Mouse (Mus musculus): ENCODE measurements around the gene Tyw1. TPM values are rescaled to one million over a fixed set of nuclear protein-coding genes. Genes with fewer than 3 reads are reported as not detected.
"Not testable (repeated sequence)": the region's sequence is repeated elsewhere in the genome, so short reads cannot be mapped to it uniquely, and the experiment has no call there.

Tyw1 gene
- polyA plus RNA-seq, 1 experiment from 2014 or later = 17.8 TPM

DNA sequence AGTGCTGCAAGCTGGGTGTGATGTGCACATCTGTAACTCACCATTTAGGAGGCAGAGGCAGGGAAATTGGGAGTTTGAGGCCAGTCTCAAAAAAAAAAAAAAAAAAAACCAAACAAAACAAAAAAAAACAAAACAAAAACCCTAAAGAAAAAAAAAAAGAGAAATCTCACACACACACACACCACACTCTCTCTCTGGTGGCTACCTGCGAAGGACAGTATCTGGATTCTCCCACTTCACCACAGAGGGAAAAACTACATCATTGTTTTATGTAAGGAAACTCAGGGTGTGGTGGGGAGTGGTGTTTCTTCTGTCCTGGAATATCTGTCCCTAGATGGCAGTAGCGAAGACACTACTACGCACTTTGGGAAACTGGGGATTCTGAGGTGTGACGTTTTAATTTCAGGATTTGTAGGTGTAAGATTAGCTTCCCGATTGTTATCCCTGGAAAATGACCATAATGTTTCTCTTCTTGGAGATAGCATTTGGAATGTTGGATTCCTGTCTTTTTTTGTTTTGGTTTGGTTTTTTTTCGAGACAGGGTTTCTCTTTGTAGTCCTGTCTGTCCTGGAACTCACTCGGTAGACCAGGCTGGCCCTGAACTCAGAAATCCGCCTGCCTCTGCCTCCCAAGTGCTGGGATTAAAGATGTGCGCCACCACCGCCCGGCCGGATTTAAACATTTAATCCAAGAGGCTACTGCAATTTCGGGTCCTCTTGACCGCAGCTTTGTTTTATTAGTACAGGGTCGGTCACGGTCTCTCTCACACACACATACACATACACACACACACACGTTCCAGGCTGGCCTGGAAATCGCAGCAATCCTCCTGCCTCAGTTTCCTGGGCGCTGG is 1.0 kb upstream of the Tyw1 start:
- Histone ChIP-seq H3K4me2 (peak overlapping the region; percentile 67), H3K9ac (ENCODE audit: low read depth, low read length) (peak overlapping the region; percentile 85), H3K4me1 (ENCODE audit: control insufficient read depth, insufficient read depth, low read length) (peaks cover 7% of the 10 kb centered on the region), H3K36me3 (ENCODE audit: control insufficient read depth, insufficient read depth, low read length) (peaks cover 14% of the 10 kb centered on the region), H3K9me3 (replicated peaks; ENCODE audit: control insufficient read depth, low read length) (no peaks in the 10 kb centered on the region), H3K27me3 (ENCODE audit: control insufficient read depth, insufficient read depth, low read length) (no peaks in the 10 kb centered on the region), H3K4me3 (ENCODE audit: low read depth, low read length) (peak overlapping the region; percentile 70), H3K27ac (ENCODE audit: low read depth, low read length) (peak overlapping the region; percentile 78)
- ATAC-seq (replicated peaks; ENCODE audit: insufficient number of reproducible peaks, low FRiP score, low TSS enrichment) = no peak
- WGBS (ENCODE audit: insufficient replicate concordance) = 12% methylated on average over 19 of the region's 19 CpGs

DNA sequence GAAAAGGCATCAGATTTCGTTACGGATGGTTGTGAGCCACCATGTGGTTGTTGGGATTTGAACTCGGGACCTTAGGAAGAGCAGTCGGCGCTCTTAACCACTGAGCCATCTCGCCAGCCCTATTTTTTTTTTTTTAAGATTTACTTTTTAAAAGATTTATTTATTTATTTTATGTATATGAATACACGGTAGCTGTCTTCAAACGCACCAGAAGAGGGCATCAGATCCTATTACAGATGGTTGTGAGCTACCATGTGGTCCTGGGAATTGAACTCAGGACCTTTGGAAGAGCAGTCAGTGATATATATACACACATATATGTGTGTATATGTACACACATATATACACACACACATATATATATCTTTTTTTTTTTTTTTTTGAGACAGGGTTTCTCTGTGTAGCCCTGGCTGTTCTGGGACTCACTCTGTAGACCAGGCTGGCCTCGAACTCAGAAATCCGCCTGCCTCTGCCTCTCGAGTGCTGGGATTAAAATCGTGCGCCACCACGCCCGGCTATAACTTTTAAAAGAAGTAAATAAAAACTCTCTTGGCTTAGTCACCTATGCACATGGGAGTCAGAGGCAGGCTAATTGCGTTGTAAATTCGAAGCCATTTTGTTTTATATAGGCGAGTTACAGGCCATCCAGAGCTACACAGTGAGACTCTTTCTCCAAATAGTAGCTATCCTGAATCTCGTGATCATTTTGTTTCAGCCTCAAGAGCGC is 543 bp downstream of the Tyw1 start:
- not testable (repeated sequence) for H3K9me3 ChIP-seq (replicated peaks; ENCODE audit: control insufficient read depth, low read length); H3K36me3 ChIP-seq (ENCODE audit: control insufficient read depth, insufficient read depth, low read length); H3K4me1 ChIP-seq (ENCODE audit: control insufficient read depth, insufficient read depth, low read length); ATAC-seq (replicated peaks; ENCODE audit: insufficient number of reproducible peaks, low FRiP score, low TSS enrichment); H3K27me3 ChIP-seq (ENCODE audit: control insufficient read depth, insufficient read depth, low read length)
- Histone ChIP-seq H3K27ac (ENCODE audit: low read depth, low read length) (peak overlapping the region; percentile 76; the same call in 1 of the 2 replicates), H3K9ac (ENCODE audit: low read depth, low read length) (peak overlapping the region; percentile 50; the same call in 1 of the 2 replicates), H3K4me2 (peak overlapping the region; percentile 87), H3K4me3 (ENCODE audit: low read depth, low read length) (peak overlapping the region; percentile 78)
- 27% methylated on average over 20 of the region's 20 CpGs for WGBS (ENCODE audit: insufficient replicate concordance)

DNA sequence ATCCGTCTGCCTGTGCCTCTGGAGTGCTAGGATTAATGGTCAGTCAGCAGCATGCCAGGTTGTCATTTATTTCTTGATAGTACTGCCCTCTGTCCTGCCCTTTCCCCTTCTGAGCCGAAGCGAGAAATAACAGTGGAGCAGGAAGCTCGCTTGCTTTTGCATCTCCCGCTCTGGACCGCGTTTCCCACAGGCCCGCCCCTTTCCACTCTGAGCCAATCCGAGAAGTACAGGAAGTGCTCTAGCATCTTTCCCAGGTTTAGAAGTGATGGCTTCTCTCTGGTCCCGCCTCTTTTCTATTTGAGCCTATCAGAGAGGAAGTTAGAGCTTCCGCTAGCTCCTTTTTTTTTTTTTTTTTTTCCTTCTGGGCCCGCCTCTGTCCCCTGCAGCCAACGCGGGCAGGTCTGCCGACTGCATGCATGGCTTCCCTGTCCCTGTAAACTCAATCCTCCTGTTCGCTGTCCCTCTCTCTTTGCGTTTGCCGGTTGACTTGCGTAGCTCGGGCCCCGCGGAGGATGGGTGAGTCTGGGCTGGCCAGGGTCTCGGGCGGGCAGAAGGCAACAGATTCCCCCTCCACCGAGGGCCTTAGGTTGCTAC is 1.4 kb downstream of the Tyw1 start:
- Histone ChIP-seq H3K27me3 (ENCODE audit: control insufficient read depth, insufficient read depth, low read length) (no peaks in the 10 kb centered on the region), H3K9me3 (replicated peaks; ENCODE audit: control insufficient read depth, low read length) (no peaks in the 10 kb centered on the region), H3K36me3 (ENCODE audit: control insufficient read depth, insufficient read depth, low read length) (peaks cover 5% of the 10 kb centered on the region), H3K4me3 (ENCODE audit: low read depth, low read length) (peak overlapping the region; percentile 78), H3K27ac (ENCODE audit: low read depth, low read length) (peak overlapping the region; percentile 76; the same call in 1 of the 2 replicates), H3K4me2 (peak overlapping the region; percentile 87), H3K4me1 (ENCODE audit: control insufficient read depth, insufficient read depth, low read length) (peaks cover 7% of the 10 kb centered on the region), H3K9ac (ENCODE audit: low read depth, low read length) (peak overlapping the region; percentile 81)
- peak; percentile 90 for ATAC-seq (replicated peaks; ENCODE audit: insufficient number of reproducible peaks, low FRiP score, low TSS enrichment)
- under 1% methylated on average over 25 of the region's 25 CpGs for WGBS (ENCODE audit: insufficient replicate concordance)

DNA sequence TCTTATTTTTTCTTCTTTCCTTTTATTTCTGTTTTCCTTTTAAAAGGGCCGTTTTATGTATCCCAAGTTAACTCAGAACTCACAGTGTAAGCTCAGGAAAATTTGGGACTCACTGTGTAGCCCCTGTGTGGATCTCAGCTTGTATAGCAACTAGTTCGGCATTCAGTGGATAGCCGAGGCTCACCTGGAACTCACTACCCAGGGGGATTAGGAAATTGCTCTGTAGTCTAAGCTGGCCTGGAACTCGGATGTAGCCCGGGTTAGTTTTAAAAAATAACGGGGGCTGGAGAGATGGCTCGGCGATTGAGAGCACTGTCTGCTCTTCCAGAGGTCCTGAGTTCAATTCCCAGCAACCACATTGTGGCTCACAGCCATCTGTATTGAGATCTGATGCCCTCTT is 1.9 kb downstream of the Tyw1 start:
- H3K27me3 ChIP-seq (ENCODE audit: control insufficient read depth, insufficient read depth, low read length) = no peaks in the 10 kb centered on the region
- no peak for ATAC-seq (replicated peaks; ENCODE audit: insufficient number of reproducible peaks, low FRiP score, low TSS enrichment)
- no peaks in the 10 kb centered on the region for H3K9me3 ChIP-seq (replicated peaks; ENCODE audit: control insufficient read depth, low read length)
- peak overlapping the region; percentile 75 for H3K4me2 ChIP-seq
- H3K27ac ChIP-seq (ENCODE audit: low read depth, low read length) = peak overlapping the region; percentile 55; the same call in 1 of the 2 replicates
- peak overlapping the region; percentile 81 for H3K9ac ChIP-seq (ENCODE audit: low read depth, low read length)
- 9% methylated on average over 8 of the region's 8 CpGs for WGBS (ENCODE audit: insufficient replicate concordance)
- peaks cover 4% of the 10 kb centered on the region for H3K36me3 ChIP-seq (ENCODE audit: control insufficient read depth, insufficient read depth, low read length)
- H3K4me3 ChIP-seq (ENCODE audit: low read depth, low read length) = peak overlapping the region; percentile 78
- H3K4me1 ChIP-seq (ENCODE audit: control insufficient read depth, insufficient read depth, low read length) = peaks cover 7% of the 10 kb centered on the region

DNA sequence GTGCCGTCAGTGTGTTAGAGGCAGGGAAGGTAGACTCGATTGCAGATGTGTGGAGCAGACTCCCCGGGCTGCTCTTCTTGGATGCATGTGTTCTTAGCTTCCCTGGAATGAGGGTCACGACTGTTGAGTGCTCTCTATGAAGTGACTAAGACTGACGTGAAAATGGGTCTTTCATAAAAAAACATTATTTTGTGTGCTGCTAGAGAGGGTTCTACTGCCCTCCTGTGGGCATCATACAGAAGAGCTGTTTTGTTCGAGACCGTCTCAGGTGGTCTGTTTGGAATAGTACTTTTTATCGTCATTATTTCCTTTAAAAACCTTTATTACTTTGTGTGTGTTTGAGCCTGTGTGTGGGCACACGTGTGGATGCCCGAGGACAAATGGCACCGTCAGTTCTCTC is 8.0 kb downstream of the Tyw1 start:
- Histone ChIP-seq H3K9ac (ENCODE audit: low read depth, low read length) (no peak overlapping the region), H3K4me1 (ENCODE audit: control insufficient read depth, insufficient read depth, low read length) (no peaks in the 10 kb centered on the region), H3K4me3 (ENCODE audit: low read depth, low read length) (no peak overlapping the region), H3K36me3 (ENCODE audit: control insufficient read depth, insufficient read depth, low read length) (peaks cover 16% of the 10 kb centered on the region), H3K9me3 (replicated peaks; ENCODE audit: control insufficient read depth, low read length) (no peaks in the 10 kb centered on the region), H3K27ac (ENCODE audit: low read depth, low read length) (no peak overlapping the region), H3K4me2 (no peak overlapping the region), H3K27me3 (ENCODE audit: control insufficient read depth, insufficient read depth, low read length) (no peaks in the 10 kb centered on the region)
- ATAC-seq (replicated peaks; ENCODE audit: insufficient number of reproducible peaks, low FRiP score, low TSS enrichment) = no peak
- 80% methylated on average over 11 of the region's 11 CpGs for WGBS (ENCODE audit: insufficient replicate concordance)

DNA sequence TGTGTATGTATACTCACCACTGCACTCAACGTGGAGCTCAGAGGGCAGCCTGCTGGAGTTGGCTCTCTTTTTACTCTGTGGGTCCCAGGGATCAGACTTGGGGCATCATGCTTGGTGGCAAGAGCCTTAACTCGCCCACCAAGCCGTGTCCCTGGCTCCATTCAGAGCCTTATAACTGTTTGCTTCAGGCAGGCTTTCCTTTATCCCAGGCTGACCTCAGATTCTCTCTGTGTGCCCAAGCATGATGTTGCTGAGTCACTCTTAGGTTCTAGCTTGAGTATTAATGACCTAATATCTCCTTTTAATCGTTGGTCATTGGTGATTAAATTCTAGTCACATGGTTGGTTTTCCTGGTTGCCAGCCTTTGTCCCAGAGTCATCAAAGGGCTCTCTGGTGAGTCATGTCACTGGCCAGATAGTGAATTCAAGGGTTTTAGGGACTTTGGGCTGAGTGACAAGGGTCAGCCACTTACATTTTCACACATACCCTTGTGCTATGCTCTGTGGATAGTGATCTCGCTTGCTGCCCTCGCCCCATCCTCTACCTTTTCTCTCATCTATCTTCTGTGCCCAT is 9.1 kb downstream of the Tyw1 start:
- Histone ChIP-seq H3K9ac (ENCODE audit: low read depth, low read length) (no peak overlapping the region), H3K27me3 (ENCODE audit: control insufficient read depth, insufficient read depth, low read length) (no peaks in the 10 kb centered on the region), H3K4me2 (no peak overlapping the region), H3K27ac (ENCODE audit: low read depth, low read length) (no peak overlapping the region), H3K9me3 (replicated peaks; ENCODE audit: control insufficient read depth, low read length) (no peaks in the 10 kb centered on the region), H3K36me3 (ENCODE audit: control insufficient read depth, insufficient read depth, low read length) (peaks cover 16% of the 10 kb centered on the region), H3K4me3 (ENCODE audit: low read depth, low read length) (no peak overlapping the region), H3K4me1 (ENCODE audit: control insufficient read depth, insufficient read depth, low read length) (no peaks in the 10 kb centered on the region)
- WGBS (ENCODE audit: insufficient replicate concordance) = 89% methylated on average over 6 of the region's 6 CpGs
- ATAC-seq (replicated peaks; ENCODE audit: insufficient number of reproducible peaks, low FRiP score, low TSS enrichment) = no peak

DNA sequence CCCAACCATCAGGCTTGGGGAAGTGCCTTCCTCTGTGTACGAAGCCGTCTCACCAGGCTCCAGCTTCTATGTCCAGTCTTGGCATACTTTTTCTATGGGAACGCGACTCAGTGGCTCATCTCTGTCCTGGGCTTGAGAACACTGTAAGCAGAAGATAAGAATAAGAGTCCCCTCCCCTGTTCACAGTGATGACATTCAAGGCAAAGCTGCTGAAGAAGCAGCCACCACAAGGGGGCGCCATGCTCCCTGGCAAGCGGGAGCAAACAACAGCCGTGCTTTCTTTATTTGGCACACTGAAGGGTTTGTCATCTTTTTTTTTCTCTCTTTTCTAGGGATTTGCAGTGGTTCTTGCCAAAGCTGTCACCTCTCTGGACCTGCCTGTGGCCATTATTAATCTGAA is 11.2 kb downstream of the Tyw1 start:
- no peak for ATAC-seq (replicated peaks; ENCODE audit: insufficient number of reproducible peaks, low FRiP score, low TSS enrichment)
- no peak overlapping the region for H3K4me3 ChIP-seq (ENCODE audit: low read depth, low read length)
- H3K4me1 ChIP-seq (ENCODE audit: control insufficient read depth, insufficient read depth, low read length) = no peaks in the 10 kb centered on the region
- H3K4me2 ChIP-seq = no peak overlapping the region
- H3K27me3 ChIP-seq (ENCODE audit: control insufficient read depth, insufficient read depth, low read length) = no peaks in the 10 kb centered on the region
- H3K9me3 ChIP-seq (replicated peaks; ENCODE audit: control insufficient read depth, low read length) = no peaks in the 10 kb centered on the region
- WGBS (ENCODE audit: insufficient replicate concordance) = 80% methylated on average over 7 of the region's 7 CpGs
- no peak overlapping the region for H3K9ac ChIP-seq (ENCODE audit: low read depth, low read length)
- peaks cover 20% of the 10 kb centered on the region for H3K36me3 ChIP-seq (ENCODE audit: control insufficient read depth, insufficient read depth, low read length)
- no peak overlapping the region for H3K27ac ChIP-seq (ENCODE audit: low read depth, low read length)

DNA sequence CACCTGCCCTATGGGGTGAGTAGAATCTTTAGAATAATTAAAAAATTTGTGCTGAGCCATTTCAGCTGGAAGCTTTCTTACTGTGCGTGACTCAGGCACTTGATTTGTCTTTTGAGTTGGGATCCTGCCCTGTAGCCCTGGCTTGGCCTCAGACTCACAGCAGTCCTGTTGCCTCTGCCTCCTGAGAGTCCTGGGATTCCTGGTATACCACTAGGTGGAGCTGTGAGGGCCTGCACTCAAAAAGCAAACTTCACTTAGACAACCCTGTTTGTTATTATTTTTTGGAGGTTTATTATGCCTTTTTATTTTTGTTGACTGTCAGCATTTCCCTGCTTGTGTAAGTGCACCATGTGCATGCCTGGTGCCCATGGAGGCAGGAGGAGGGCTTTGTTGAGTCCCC is 11.9 kb downstream of the Tyw1 start:
- 96% methylated on average over 1 of the region's 1 CpGs for WGBS (ENCODE audit: insufficient replicate concordance)
- Histone ChIP-seq H3K4me2 (no peak overlapping the region), H3K36me3 (ENCODE audit: control insufficient read depth, insufficient read depth, low read length) (peaks cover 22% of the 10 kb centered on the region), H3K9ac (ENCODE audit: low read depth, low read length) (no peak overlapping the region), H3K4me1 (ENCODE audit: control insufficient read depth, insufficient read depth, low read length) (no peaks in the 10 kb centered on the region), H3K27me3 (ENCODE audit: control insufficient read depth, insufficient read depth, low read length) (no peaks in the 10 kb centered on the region), H3K27ac (ENCODE audit: low read depth, low read length) (no peak overlapping the region), H3K4me3 (ENCODE audit: low read depth, low read length) (no peak overlapping the region), H3K9me3 (replicated peaks; ENCODE audit: control insufficient read depth, low read length) (no peaks in the 10 kb centered on the region)
- no peak for ATAC-seq (replicated peaks; ENCODE audit: insufficient number of reproducible peaks, low FRiP score, low TSS enrichment)

Data from heart, embryonic 11.5 days (tissue).